Mouse (Mus musculus): ENCODE results near the gene Pla2g2d.

DNA sequence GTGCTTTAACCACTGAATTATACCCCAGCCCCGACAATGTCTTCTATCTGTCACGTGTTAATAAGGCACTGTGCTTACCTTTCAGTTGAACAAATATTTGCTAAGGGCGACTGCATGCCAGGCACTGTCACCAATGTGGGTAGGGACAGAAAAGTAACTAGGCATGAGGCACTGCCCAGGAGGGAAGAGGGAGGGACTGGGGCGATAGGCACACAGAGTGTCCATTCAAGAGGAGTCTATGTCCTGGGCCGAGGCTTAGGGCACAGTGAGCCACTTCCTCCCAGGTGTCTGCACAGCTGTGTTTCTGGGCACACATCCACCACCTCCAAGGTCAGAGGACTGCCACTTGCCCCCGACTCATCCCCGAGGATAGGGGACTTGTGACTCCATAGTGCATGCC, 38.5 kb upstream of the Pla2g2d start, which contains the start of gene Ubxn10:
- TF ChIP-seq CTCF (conservative IDR thresholded peaks at IDR 0.05; ENCODE audit: insufficient read depth, insufficient read length, low read depth, low read length) = no peak
- no peak for TF ChIP-seq POLR2A (IDR thresholded peaks at IDR 0.05; ENCODE audit: low read depth, low read length)
